Mouse (Mus musculus) midbrain, embryonic 10.5 days (tissue): ENCODE measurements around the gene AC124502.3. TPM values are rescaled to one million over a fixed set of nuclear protein-coding genes. Genes with fewer than 3 reads are reported as not detected.
A peak's percentile ranks its signal among the peaks of the same experiment; 100 is the strongest.

Experiments
- DNase-seq: peaks from one replicate; pipeline ENCODE4 v3.0.0-alpha.2; 2017; ENCODE audit warnings: low spot score
- H3K27ac ChIP-seq: fragments of 300-500 bp; sonication (generic); replicated peaks from 2 replicates; pipeline ENCODE4 v1.5.1; 2016; ENCODE audit warnings: mild to moderate bottlenecking
- H3K27me3 ChIP-seq: fragments of 300-500 bp; sonication (generic); 2 replicates; pipeline ENCODE4 v1.6.1; 2016; ENCODE audit warnings: low read depth, mild to moderate bottlenecking; ENCODE audit not compliant: poor library complexity, severe bottlenecking
- H3K36me3 ChIP-seq: fragments of 300-500 bp; sonication (generic); 2 replicates; pipeline ENCODE4 v1.6.1; 2016; ENCODE audit warnings: mild to moderate bottlenecking, moderate library complexity
- H3K4me1 ChIP-seq: fragments of 300-500 bp; sonication (generic); 2 replicates; pipeline ENCODE4 v1.6.1; 2016
- H3K4me3 ChIP-seq: fragments of 300-500 bp; sonication (generic); 2 replicates; pipeline ENCODE4 v1.5.1; 2016; ENCODE audit warnings: mild to moderate bottlenecking, moderate library complexity
- H3K9me3 ChIP-seq: fragments of 300-500 bp; sonication (generic); replicated peaks from 2 replicates; pipeline ENCODE4 v1.6.1; 2016; ENCODE audit warnings: mild to moderate bottlenecking
- WGBS: fragments of 180-500 bp; shearing (Covaris S2); methylation state at CpG from one replicate; pipeline ENCODE4 v1.1.7; 2016; 5-methylcytosine and 5-hydroxymethylcytosine counted together
- polyA plus RNA-seq: library from polyadenylated mRNA; unstranded; fragments of >200 nt; fragmentation: Nextera tagmentation; extraction: Ambion mirVana; gene quantifications from 2 replicates; pipeline ENCODE4 v1.2.1, GENCODE M21; 2016

Gene AC124502.3
- polyA plus RNA-seq, 1 experiment from 2014 or later, result 2.2 TPM

- Histone ChIP-seq H3K36me3 (peaks cover 48% of the 10 kb centered on the region), H3K9me3 (no peaks in the 10 kb centered on the region), H3K4me3 (peak within 1 kb of the TSS; percentile 80), H3K4me1 (peaks cover 62% of the 10 kb centered on the region), H3K27me3 (peaks cover 13% of the 10 kb centered on the region), H3K27ac (peak within 1 kb of the TSS; percentile 92)
- peak; percentile 71 for DNase-seq
- WGBS, result 2% methylated on average over 48 of the region's 48 CpGs
Observed at GRCm38 (mm10) chr19:5098363-5099143, 59.9 kb downstream of the AC124502.3 start, which contains the start of gene Cnih2. Cnih2 (minus strand) TSS chr19:5098521.

Other genes starting within 250 kb of the AC124502.3 start
- gene Rbm4, start 245.0 kb upstream of the AC124502.3 start, polyA plus RNA-seq, result 93.6 and 108 TPM in 2 replicates
- gene Gm21992, start 227.3 kb upstream of the AC124502.3 start, polyA plus RNA-seq, result 35.3 and 37.6 TPM in 2 replicates
- gene Rbm14, start 227.3 kb upstream of the AC124502.3 start, polyA plus RNA-seq, result 136 TPM in 2 replicates
- gene Ccs, start 199.6 kb upstream of the AC124502.3 start, polyA plus RNA-seq, result 41.6 and 43.1 TPM in 2 replicates
- gene Ccdc87, start 199.5 kb upstream of the AC124502.3 start, polyA plus RNA-seq, result 0.07 and 0.14 TPM in 2 replicates
- 29.8 and 38.4 TPM in 2 replicates for gene Ctsf, start 183.8 kb upstream of the AC124502.3 start, polyA plus RNA-seq
- 0.99 and 1.9 TPM in 2 replicates for gene Actn3, start 161.0 kb upstream of the AC124502.3 start, polyA plus RNA-seq
- 14.6 and 17.7 TPM in 2 replicates for gene Zdhhc24, start 160.2 kb upstream of the AC124502.3 start, polyA plus RNA-seq
- 7.0 and 10.3 TPM in 2 replicates for gene Bbs1, start 132.3 kb upstream of the AC124502.3 start, polyA plus RNA-seq
- gene Dpp3, start 110.6 kb upstream of the AC124502.3 start, polyA plus RNA-seq, result 197 and 214 TPM in 2 replicates
- 1.5 and 1.9 TPM in 2 replicates for gene Peli3, start 95.8 kb upstream of the AC124502.3 start, polyA plus RNA-seq
- 156 and 163 TPM in 2 replicates for gene Mrpl11, start 76.7 kb upstream of the AC124502.3 start, polyA plus RNA-seq
- not detected in 2 replicates for gene Npas4, start 48.6 kb upstream of the AC124502.3 start, polyA plus RNA-seq
- 7.4 and 8.6 TPM in 2 replicates for gene Slc29a2, start 15.0 kb upstream of the AC124502.3 start, polyA plus RNA-seq
- gene B4gat1, start 65 bp upstream of the AC124502.3 start, polyA plus RNA-seq, result 39.4 and 42.1 TPM in 2 replicates
- gene Brms1, start 2.5 kb downstream of the AC124502.3 start, polyA plus RNA-seq, result 83.2 and 85.6 TPM in 2 replicates
- 2.5 and 2.8 TPM in 2 replicates for gene Rin1, start 11.6 kb downstream of the AC124502.3 start, polyA plus RNA-seq
- gene Cd248, start 29.2 kb downstream of the AC124502.3 start, polyA plus RNA-seq, result 25.3 and 34.1 TPM in 2 replicates
- gene Tmem151a, start 46.6 kb downstream of the AC124502.3 start, polyA plus RNA-seq, result 0.97 and 1.0 TPM in 2 replicates
- gene Yif1a, start 49.6 kb downstream of the AC124502.3 start, polyA plus RNA-seq, result 85.1 and 90.7 TPM in 2 replicates
- gene Cnih2, start 59.6 kb downstream of the AC124502.3 start, polyA plus RNA-seq, result 42.2 and 72.4 TPM in 2 replicates
- gene Rab1b, start 68.2 kb downstream of the AC124502.3 start, polyA plus RNA-seq, result 267 and 280 TPM in 2 replicates
- 31.1 and 40.7 TPM in 2 replicates for gene Klc2, start 79.7 kb downstream of the AC124502.3 start, polyA plus RNA-seq
- 21.3 and 23.7 TPM in 2 replicates for gene Pacs1, start 234.2 kb downstream of the AC124502.3 start, polyA plus RNA-seq